Mouse (Mus musculus) G1E (cell line): ENCODE measurements around the gene Tmc8.

ENCODE experiments used
- CTCF ChIP-seq: IDR thresholded peaks from 2 replicates; pipeline ENCODE4 v1.5.1; 2012; ENCODE audit warnings: low read depth, low read length, inconsistent platforms, mixed read lengths
- POLR2AphosphoS5 ChIP-seq: IDR thresholded peaks from 2 replicates; pipeline ENCODE4 v1.6.1; 2012; ENCODE audit warnings: low read depth, low read length, inconsistent platforms; ENCODE audit not compliant: insufficient replicate concordance

DNA sequence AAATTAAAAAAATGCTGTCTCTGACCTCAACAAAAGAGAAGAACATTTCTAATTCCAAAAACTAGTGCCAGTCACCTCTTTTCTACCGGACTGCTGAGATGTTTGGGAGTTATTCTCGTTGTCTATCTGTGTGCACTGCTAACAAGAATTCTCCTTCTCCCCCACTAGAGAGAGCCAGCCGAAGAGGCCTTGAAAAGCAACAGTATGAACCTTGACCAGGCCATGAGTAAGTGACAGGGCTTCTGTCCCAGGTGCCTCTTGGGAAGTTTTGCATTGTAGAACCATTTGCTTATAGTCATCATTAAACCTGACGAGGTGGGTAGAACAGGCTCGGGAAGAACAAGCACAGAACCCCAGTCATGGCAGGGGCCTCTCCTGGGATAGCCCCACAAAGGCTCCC lies 43.8 kb upstream of the Tmc8 start:
- TF ChIP-seq POLR2AphosphoS5: no peak
- TF ChIP-seq CTCF: no peak
